Mouse (Mus musculus) lung, embryonic 16.5 days (tissue): ENCODE results near the gene Sp110. TPM values are rescaled to one million over a fixed set of nuclear protein-coding genes. Genes with fewer than 3 reads are reported as not detected.
"Not testable (repeated sequence)": the region's sequence is repeated elsewhere in the genome, so short reads cannot be mapped to it uniquely, and the experiment has no call there.

Source experiments
- ATAC-seq: fragments of 200-750 bp; cut with Nextera tagmentation; 2 replicates; pipeline ENCODE4 v1.8.0; 2017; ENCODE audit warnings: low read depth, mild to moderate bottlenecking, moderate library complexity
- H3K27ac ChIP-seq: fragments of 300-500 bp; sonication (generic); 2 replicates; pipeline ENCODE4 v1.5.1; 2014; ENCODE audit warnings: mild to moderate bottlenecking, control low read depth, low read length
- H3K27me3 ChIP-seq: fragments of 300-500 bp; sonication (generic); 2 replicates; pipeline ENCODE4 v1.6.1; 2014; ENCODE audit warnings: low read depth, low read length, mixed read lengths; ENCODE audit not compliant: control insufficient read depth, insufficient read depth
- H3K36me3 ChIP-seq: fragments of 300-500 bp; sonication (generic); 2 replicates; pipeline ENCODE4 v1.6.1; 2014; ENCODE audit warnings: low read length; ENCODE audit not compliant: control insufficient read depth, insufficient read depth
- H3K4me1 ChIP-seq: fragments of 300-500 bp; sonication (generic); replicated peaks from 2 replicates; pipeline ENCODE4 v1.6.1; 2014; ENCODE audit warnings: low read length, mixed read lengths; ENCODE audit not compliant: control insufficient read depth, insufficient read depth
- H3K4me2 ChIP-seq: fragments of 300-500 bp; sonication (generic); 2 replicates; pipeline ENCODE4 v1.6.1; 2014; ENCODE audit warnings: low read depth, low read length, control low read depth
- H3K4me3 ChIP-seq: fragments of 300-500 bp; sonication (generic); 2 replicates; pipeline ENCODE4 v1.5.1; 2014; ENCODE audit warnings: mild to moderate bottlenecking, low read length, control low read depth
- H3K9ac ChIP-seq: fragments of 300-500 bp; sonication (generic); 2 replicates; pipeline ENCODE4 v1.6.1; 2014; ENCODE audit warnings: low read length, control low read depth
- H3K9me3 ChIP-seq: fragments of 300-500 bp; sonication (generic); 2 replicates; pipeline ENCODE4 v1.6.1; 2016; ENCODE audit warnings: low read length; ENCODE audit not compliant: control insufficient read depth
- WGBS: fragments of 180-500 bp; shearing (Covaris S2); extraction: QIAGEN DNeasy Blood & Tissue Kit; methylation state at CpG from one replicate; pipeline ENCODE4 v1.1.7; 2014; 5-methylcytosine and 5-hydroxymethylcytosine counted together
- polyA plus RNA-seq: library from polyadenylated mRNA; unstranded; fragments of >200 nt; fragmentation: Nextera tagmentation; extraction: Ambion mirVana; gene quantifications from 2 replicates; pipeline ENCODE4 v1.2.1, GENCODE M21; 2015

Gene Sp110
- polyA plus RNA-seq, 1 experiment from 2014 or later: 2.8 TPM

GRCm38 (mm10) chr1:85575376-85575775, 23.2 kb downstream of the Sp110 start, which contains the start of gene G530012D18Rik:
Gene G530012D18Rik (plus strand): TSS chr1:85575676.
- WGBS: 68% methylated on average over 2 of the region's 3 CpGs
- not testable (repeated sequence) for H3K36me3 ChIP-seq, H3K27ac ChIP-seq, H3K4me2 ChIP-seq, H3K4me3 ChIP-seq, H3K27me3 ChIP-seq, H3K4me1 ChIP-seq, ATAC-seq, H3K9me3 ChIP-seq, H3K9ac ChIP-seq

DNA sequence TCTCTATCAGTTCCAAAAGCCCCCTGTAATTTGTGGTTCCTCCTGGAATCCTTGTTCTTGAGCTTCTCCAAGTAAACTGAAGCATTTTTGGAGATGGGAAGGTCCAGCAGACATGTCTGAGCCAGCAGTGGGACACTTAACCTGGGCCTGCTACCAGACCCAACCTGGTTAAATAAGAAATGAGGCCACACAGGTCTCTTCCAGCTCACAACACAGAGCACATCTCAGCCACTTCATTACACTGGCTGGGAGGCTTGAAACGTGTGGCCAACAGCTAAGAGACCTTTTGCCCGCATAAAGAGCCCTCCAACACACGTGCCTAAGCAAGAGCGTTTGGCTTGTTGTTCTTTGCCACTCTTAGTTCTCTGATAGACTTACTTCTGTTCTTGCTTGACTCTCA, 25.1 kb downstream of the Sp110 start:
- not testable (repeated sequence) for H3K4me3 ChIP-seq, H3K9me3 ChIP-seq, H3K27me3 ChIP-seq, H3K4me1 ChIP-seq, H3K4me2 ChIP-seq, H3K36me3 ChIP-seq, ATAC-seq, H3K9ac ChIP-seq, H3K27ac ChIP-seq
- WGBS: 60% methylated on average over 4 of the region's 4 CpGs

- WGBS: 79% methylated on average over 4 of the region's 4 CpGs
- not testable (repeated sequence) for ATAC-seq
These were observed 43.4 kb downstream of the Sp110 start for GRCm38 (mm10) chr1:85555261-85555660.

DNA sequence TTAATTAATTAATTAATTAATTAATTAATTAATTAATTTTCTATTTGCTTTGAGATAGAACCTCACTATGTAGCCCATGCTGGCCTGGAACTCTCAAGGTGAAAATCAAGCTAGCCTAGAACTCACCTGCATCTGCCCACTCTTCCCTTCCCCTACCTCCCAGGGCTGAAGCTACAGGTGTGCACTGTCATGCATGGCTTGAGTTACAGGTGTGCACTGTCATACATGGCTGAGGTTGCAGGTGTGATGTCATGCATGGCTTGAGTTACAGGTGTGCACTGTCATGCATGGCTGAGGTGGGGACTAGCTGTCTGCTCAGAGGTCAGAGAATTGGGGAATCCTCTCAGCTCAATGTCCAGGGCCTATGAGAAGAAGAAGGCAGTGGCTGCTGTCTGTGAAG, 52.2 kb downstream of the Sp110 start:
- H3K27me3 ChIP-seq, H3K36me3 ChIP-seq, ATAC-seq: not testable (repeated sequence)

More at GRCm38 (mm10) chr1:85555261-85555660, 43.4 kb downstream of the Sp110 start:
- H3K27ac ChIP-seq, H3K9ac ChIP-seq, H3K4me3 ChIP-seq, H3K4me2 ChIP-seq, H3K9me3 ChIP-seq, H3K4me1 ChIP-seq, H3K27me3 ChIP-seq, H3K36me3 ChIP-seq: not testable (repeated sequence)

GRCm38 (mm10) chr1:85543818-85544217, 54.8 kb downstream of the Sp110 start:
- not testable (repeated sequence) for H3K4me2 ChIP-seq, ATAC-seq, H3K9ac ChIP-seq, H3K27ac ChIP-seq, H3K9me3 ChIP-seq, H3K4me1 ChIP-seq, H3K27me3 ChIP-seq, H3K36me3 ChIP-seq, H3K4me3 ChIP-seq
- WGBS: 80% methylated on average over 3 of the region's 4 CpGs

More for the DNA sequence above, 52.2 kb downstream of the Sp110 start:
- not testable (repeated sequence) for H3K27ac ChIP-seq, H3K9me3 ChIP-seq, H3K4me2 ChIP-seq, H3K4me3 ChIP-seq, H3K9ac ChIP-seq, H3K4me1 ChIP-seq

GRCm38 (mm10) chr1:85528451-85529110, 70.0 kb downstream of the Sp110 start:
- H3K27ac ChIP-seq, H3K4me1 ChIP-seq, H3K4me2 ChIP-seq, H3K27me3 ChIP-seq, H3K4me3 ChIP-seq, H3K9ac ChIP-seq, ATAC-seq, H3K36me3 ChIP-seq, H3K9me3 ChIP-seq: not testable (repeated sequence)
- WGBS: 69% methylated on average over 13 of the region's 15 CpGs

Other genes starting within 250 kb of the Sp110 start
- gene G530012D18Rik, start 23.1 kb downstream of the Sp110 start, polyA plus RNA-seq: not detected in 2 replicates
- 1.9 and 3.4 TPM in 2 replicates for gene Sp140, start 1.6 kb upstream of the Sp110 start, polyA plus RNA-seq
- 2.8 and 3.6 TPM in 2 replicates for gene Sp100, start 51.2 kb upstream of the Sp110 start, polyA plus RNA-seq
- 1.3 and 1.5 TPM in 2 replicates for gene A630001G21Rik, start 179.8 kb upstream of the Sp110 start, polyA plus RNA-seq
- gene Cab39, start 194.6 kb upstream of the Sp110 start, polyA plus RNA-seq: 26.3 TPM in 2 replicates